Mouse (Mus musculus) T-helper 1 cell (primary cell): ENCODE data around the gene Fam83e.

ENCODE experiments used
- in situ Hi-C: fragments of 300-600 bp; cut with MboI, MseI; formaldehyde crosslinking; loops from one replicate; pipeline ENCODE4 v1.15.1; 2025; ENCODE audit warnings: high pct_unique_total_duplicates

The Fam83e gene

GRCm38 (mm10) chr7:45701607-45702006 is 19.4 kb upstream of the Fam83e start:
- in situ Hi-C loops, result loop anchor here (10.0 kb wide), 1 partner anchor 807 kb away; the partner anchor contains the start of genes Fuz and Med25

GRCm38 (mm10) chr7:45702316-45702715 is 18.7 kb upstream of the Fam83e start:
- in situ Hi-C loops, result loop anchor here (10.0 kb wide), 1 partner anchor 808 kb away; the partner anchor contains the start of genes Fuz and Med25

GRCm38 (mm10) chr7:45702809-45703520 is 18.0 kb upstream of the Fam83e start:
- in situ Hi-C loops, result loop anchor here (10.0 kb wide), 1 partner anchor 808 kb away; the partner anchor contains the start of genes Fuz and Med25

GRCm38 (mm10) chr7:45703521-45704033 is 17.4 kb upstream of the Fam83e start:
- in situ Hi-C loops, result loop anchor here (10.0 kb wide), 1 partner anchor 809 kb away; the partner anchor contains the start of genes Fuz and Med25

- in situ Hi-C loops, result loop anchor here (10.0 kb wide), 1 partner anchor 809 kb away; the partner anchor contains the start of genes Fuz and Med25
These were observed 16.9 kb upstream of the Fam83e start for GRCm38 (mm10) chr7:45704046-45704559.

GRCm38 (mm10) chr7:45704730-45705442 is 16.1 kb upstream of the Fam83e start, which contains the start of gene Dbp:
Gene Dbp (plus strand): TSS chr7:45705088.
- in situ Hi-C loops, result loop anchor here (10.0 kb wide), 1 partner anchor 810 kb away; the partner anchor contains the start of genes Fuz and Med25

- in situ Hi-C loops, result loop anchor here (10.0 kb wide), 1 partner anchor 811 kb away; the partner anchor contains the start of genes Fuz and Med25
These were observed 15.6 kb upstream of the Fam83e start for GRCm38 (mm10) chr7:45705443-45705864.

- in situ Hi-C loops, result loop anchor here (10.0 kb wide), 1 partner anchor 811 kb away; the partner anchor contains the start of genes Fuz and Med25
These were observed 15.1 kb upstream of the Fam83e start for GRCm38 (mm10) chr7:45705873-45706281.

GRCm38 (mm10) chr7:45706721-45707241 is 14.2 kb upstream of the Fam83e start:
- in situ Hi-C loops, result loop anchor here (10.0 kb wide), 1 partner anchor 812 kb away; the partner anchor contains the start of genes Fuz and Med25

- in situ Hi-C loops, result loop anchor here (10.0 kb wide), 1 partner anchor 813 kb away; the partner anchor contains the start of genes Fuz and Med25
These were observed 13.5 kb upstream of the Fam83e start for GRCm38 (mm10) chr7:45707375-45707967.

- in situ Hi-C loops, result loop anchor here (10.0 kb wide), 1 partner anchor 813 kb away; the partner anchor contains the start of genes Fuz and Med25
These were observed 12.7 kb upstream of the Fam83e start for GRCm38 (mm10) chr7:45708221-45708761.

GRCm38 (mm10) chr7:45709036-45709435 is 12.0 kb upstream of the Fam83e start:
- in situ Hi-C loops, result loop anchor here (10.0 kb wide), 1 partner anchor 814 kb away; the partner anchor contains the start of genes Fuz and Med25

- in situ Hi-C loops, result loop anchor here (10.0 kb wide), 1 partner anchor 815 kb away; the partner anchor contains the start of genes Fuz and Med25
These were observed 11.2 kb upstream of the Fam83e start for GRCm38 (mm10) chr7:45709677-45710355.

- in situ Hi-C loops, result no loop called here
These were observed 10.4 kb upstream of the Fam83e start for GRCm38 (mm10) chr7:45710477-45711191.

GRCm38 (mm10) chr7:45711316-45712021 is 9.5 kb upstream of the Fam83e start:
- in situ Hi-C loops, result no loop called here

GRCm38 (mm10) chr7:45712022-45712757 is 8.8 kb upstream of the Fam83e start:
- in situ Hi-C loops, result no loop called here

- in situ Hi-C loops, result no loop called here
These were observed 7.6 kb upstream of the Fam83e start for GRCm38 (mm10) chr7:45713396-45713795.
